Mouse (Mus musculus) erythroblast, adult 5-6 weeks (primary cell): ENCODE data around the gene Cdc42ep4. TPM values are rescaled to one million over a fixed set of nuclear protein-coding genes. Genes with fewer than 3 reads are reported as not detected.

Source experiments
- ATAC-seq: replicated peaks from 2 replicates; pipeline ENCODE4 v1.8.0; 2016; ENCODE audit warnings: moderate number of reproducible peaks, mild to moderate bottlenecking, moderate TSS enrichment, inconsistent platforms; ENCODE audit not compliant: poor library complexity, low FRiP score, severe bottlenecking
- total RNA-seq, 2 experiments: library from RNA; stranded (forward) in 1 of 2; stranded (reverse) in 1 of 2; fragments of 150-400 nt in 1 of 2; fragments of 200-764, 138-1000 nt in 1 of 2; gene quantifications; 2 replicates each; pipeline versions ENCODE4 v1.2.3 to v1.2.4; 2015 to 2017; ENCODE audit warnings: low replicate concordance in 2 of 2

The Cdc42ep4 gene
- total RNA-seq, 2 experiments from 2014 or later, result 4.4 to 9.9 TPM

DNA sequence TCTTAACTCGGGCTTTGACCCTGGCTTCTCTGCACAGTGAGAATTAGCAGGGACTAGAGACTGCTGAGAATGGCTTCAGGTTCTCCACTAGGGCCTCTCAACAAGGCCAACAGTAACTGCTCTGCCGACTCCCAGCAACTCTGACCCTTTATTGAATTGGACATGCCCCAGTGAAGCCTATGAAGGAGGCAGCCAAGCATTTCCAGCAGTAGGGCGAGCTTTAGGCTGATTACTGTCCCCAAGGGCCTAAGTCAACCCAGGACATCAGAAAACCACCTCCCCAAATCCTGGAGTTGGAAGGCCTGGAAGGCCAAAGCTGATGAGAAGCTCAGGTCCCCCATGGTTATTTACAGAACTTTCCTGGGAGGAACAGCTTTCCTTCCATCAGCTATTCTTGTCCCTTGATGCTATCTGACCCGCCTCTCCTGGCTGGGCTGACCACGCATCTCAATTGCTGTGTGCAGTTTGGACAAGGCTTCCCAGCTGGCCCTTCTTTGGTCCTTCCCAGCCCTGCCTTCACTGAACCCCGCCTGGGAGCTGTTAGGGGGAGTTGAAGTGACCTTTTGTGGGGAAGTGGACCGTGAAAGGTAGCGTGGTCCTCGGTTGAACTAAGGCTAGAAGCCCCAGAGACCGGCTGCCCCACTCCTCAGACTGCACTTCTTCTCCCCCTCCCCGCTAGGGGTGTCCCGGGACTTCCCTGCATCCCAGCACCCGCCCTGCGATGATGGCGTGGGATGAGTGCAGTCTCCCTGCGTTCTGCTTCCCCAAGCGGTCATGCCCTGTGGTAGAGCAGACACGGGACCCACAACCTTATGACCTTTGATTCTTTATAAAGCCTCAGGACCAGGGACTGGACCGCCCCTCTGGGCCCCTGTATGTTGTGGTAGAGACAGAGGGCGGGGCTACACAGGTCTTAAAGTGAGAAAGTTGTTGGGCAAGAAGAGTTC lies 27.3 kb upstream of the Cdc42ep4 start:
- no peak for ATAC-seq

DNA sequence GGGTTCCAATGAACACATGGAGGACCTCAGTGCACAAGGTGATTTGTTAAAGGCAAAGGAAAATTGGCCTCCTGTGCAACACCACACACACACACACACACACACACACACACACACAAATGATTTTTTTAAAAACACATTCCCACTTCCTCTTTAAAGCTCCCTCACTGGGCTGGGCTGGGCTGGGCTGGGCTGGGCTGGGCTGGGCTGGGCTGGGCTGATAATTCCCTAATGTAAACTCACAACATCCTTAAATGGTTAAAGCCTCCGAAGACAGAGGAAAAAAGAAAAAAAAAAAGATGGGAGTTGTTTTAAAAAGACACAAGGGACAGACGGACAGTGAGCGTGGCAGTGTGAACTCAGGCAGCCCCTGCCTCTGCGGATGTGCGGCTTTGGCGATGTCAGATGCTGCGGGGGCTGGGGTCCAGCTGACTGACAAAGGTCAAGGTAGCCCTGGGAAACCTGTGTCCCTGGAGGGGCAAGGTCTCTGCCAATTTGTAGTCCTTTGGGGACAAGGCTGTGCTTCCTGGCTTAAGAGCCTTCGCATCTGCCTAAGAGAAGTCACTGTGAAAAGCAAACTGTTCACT lies 26.3 kb upstream of the Cdc42ep4 start:
- peak; percentile 66 for ATAC-seq

DNA sequence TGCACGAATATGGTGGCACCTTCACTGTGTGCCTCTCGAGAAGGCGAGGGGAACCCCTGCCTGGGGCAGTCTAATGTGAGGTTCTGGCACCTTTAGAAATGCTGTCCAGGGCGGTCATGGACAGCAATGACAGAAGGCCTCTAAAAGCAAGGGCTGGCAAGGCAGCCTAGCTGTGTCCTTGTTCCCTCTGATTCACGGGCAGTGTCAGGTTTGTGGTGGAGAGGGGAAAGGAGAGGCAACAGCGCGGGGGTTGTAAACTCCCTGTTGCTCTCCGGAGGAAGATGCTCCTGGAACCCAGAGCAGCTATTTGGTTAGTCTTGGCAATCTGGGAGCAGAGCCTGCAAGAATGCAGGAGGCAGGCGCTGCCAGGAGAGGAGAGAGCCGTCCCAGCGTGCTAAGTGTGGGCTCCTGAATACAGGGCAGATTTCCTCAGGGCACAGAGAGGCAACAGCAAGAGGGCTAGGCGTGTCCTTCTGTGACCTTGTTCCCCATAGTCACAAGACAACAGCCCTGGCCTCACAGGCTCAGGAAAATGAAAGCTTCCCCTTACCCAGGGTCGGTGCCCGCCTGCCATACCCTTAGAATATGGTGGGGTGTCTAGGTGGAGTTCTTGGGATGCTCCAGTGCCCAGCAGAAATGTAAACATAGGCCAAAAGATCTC lies 25.3 kb upstream of the Cdc42ep4 start:
- 0 out of 2 replicates have a peak, but pooled peaks have one; percentile 39 for ATAC-seq

DNA sequence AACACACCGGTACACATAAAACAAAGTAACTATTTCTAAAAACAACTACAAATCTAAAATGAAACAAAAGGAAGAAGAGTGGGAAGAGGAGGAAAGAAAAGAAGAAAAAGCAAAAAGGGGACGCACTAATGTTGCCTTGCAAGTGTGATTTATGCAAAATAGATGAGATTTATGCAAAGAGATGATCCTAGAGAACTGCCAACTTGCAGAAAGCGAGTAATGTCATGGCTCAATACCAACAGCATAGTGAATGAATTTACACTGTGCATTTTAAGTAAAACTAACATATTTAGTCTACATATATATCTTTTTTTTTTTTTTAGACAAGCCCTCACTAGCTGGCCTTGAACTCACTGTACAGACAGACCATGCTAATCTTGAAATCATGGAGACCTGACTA lies 23.1 kb upstream of the Cdc42ep4 start:
- no peak for ATAC-seq

DNA sequence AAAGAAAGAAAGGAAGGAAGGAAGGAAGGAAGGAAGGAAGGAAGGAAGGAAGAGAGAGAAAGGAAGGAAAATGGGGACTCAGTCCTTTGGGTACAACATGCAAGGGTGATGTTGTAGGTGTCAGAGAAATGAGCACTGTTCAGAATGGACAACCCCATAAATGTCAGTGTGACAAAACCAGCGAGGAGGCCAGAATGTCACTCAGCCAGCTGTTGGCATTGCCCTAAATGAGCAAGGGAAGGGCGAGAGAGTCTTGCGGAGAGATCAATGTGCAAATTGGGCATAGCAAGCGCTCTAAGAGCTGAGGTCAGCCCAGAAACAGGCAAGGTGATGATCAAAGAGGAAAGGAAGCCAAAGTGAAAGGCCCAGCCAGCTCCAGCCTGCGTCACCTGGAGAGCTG lies 21.5 kb upstream of the Cdc42ep4 start:
- ATAC-seq, result no peak

DNA sequence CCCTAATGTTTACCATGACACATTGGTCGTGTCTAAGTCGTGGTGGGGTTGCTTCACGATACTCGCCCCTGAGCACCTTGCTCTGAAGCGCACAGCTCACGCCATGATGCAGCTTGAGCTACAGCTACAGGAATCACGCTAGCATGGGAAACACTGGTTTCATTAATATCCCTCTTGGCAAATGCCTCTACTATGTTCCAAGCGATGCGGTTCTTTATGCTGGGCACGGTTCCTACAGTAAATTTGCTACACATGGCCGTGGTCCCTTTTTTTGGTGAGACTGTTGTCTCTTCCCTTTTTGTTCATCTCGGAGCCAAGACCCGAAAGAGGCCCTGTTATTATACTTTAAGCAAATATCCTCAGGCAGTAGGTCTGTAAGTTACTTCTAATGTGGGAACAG lies 19.5 kb upstream of the Cdc42ep4 start:
- no peak for ATAC-seq

DNA sequence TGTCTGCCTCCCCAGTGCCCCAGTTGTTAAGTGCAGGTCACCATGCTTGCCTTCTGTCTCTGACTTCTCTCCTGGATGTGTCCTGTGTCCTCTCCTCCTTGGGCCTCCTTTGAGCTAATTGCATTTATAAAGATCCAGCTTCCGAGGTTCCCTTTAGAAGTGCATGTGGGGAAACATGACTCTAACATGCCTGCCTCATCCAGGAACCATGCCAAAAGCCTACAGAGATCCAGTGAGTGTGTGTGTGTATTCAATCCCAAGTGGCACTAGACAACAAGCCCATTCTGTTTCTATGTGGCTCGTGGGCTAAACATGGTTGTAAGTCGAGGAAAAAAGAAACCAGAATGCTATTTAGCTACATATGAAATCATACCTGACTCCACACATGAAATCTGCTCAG lies 16.7 kb upstream of the Cdc42ep4 start:
- ATAC-seq, result no peak

DNA sequence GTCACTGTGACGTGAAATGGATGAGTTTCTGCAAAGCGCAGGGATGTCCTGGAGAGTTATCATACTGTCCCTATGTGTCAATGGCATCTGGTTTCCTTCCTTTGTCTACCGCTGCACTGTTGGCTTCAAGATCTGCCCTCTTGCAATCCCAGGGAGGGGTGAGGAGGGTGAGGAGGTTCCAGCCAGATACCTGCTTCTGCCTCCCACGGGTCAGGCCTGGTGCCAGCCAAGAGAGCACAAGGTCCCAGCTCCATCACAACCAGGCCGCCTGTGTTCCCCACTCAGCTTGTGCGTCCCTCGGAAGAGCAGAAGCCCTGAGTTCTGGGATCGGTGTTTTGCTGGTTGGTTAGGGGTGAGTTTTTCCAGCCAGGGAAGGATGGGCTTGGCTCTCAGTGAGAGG lies 15.6 kb upstream of the Cdc42ep4 start:
- no peak for ATAC-seq

DNA sequence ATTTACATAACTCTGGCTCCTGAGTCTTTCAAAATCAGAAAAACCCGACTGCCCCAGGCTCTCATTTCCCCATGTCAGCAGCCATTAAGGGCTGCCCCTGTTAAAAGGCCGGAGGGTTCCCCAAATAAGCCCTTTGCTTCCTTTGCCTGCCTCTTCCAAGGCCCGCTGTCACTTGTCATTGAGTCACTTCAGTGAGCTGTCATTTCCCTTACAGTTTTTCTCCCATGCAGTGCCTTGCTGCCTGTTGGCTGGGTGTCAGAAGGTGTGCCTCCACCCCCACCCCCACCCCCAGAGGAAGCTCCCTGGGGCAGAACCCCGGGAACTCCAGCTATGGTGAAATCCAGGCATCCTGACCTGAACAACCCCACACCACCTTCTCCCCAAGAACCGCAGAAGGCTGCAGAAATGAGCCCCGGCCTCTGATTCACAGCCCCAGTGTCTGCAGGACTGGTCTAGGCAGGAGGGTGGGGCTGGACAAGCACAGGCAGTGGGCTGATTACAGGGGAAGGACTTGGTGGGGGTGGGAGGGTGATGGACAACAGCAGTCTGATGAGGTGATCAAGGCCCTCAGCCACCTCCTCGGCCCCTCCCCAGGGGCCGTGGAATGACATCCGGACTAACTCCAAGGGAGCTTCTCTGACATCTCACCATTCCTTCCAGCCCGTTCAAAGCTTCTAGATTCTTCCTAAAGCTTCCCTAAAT lies 14.8 kb upstream of the Cdc42ep4 start:
- ATAC-seq, result no peak

DNA sequence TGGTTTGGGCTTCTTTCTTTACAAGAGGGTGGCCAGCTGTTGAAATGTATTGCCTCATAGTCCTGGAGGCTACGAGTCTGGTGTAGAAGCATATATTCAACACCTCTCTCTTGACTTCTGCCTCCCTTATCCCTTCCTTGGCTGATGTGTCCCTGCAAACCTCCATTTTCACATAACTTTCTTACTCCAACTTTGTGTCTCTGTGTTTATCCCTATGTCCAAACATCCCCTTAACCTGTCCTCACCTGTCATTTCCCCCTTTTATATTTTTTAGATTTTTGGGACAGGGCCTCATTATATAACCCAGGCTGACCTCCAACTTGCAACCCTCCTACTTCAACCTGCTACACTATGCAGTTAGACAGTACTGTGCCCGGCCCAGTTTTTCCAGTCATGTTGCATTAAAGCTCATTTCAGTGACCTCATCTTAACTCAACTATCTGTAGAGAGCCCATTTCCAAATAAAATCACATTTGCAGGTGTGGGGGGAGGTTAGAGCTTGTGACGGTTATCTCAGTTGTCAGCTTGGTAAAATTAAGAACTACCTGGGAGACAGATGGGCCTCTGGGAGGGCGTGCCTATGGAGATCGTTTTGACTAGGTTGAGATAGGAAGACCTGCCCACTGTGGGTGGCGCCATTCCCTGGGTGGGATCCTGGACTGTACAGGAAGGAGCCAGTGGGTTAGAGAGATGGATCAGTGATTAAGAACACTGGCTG lies 12.6 kb upstream of the Cdc42ep4 start:
- ATAC-seq, result no peak

DNA sequence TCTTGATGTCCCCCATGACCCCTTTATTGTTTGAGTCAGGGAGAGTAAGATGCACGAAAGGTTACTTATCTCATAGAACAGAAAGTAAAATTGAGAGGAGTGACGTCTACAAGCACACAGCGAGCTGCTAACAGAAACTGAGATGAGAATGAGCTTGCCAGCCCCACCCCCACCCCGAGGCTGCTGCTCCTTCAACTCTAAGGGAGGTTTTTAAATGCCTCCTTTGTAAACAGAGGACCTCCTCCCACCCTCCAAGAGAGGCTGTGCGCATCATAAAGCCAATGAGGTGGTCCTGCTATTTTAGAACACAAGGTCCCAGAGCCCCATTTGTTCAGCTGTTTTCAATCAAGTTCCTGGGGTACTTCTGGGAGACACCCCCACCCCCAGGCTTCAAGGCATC lies 11.8 kb upstream of the Cdc42ep4 start:
- no peak for ATAC-seq

DNA sequence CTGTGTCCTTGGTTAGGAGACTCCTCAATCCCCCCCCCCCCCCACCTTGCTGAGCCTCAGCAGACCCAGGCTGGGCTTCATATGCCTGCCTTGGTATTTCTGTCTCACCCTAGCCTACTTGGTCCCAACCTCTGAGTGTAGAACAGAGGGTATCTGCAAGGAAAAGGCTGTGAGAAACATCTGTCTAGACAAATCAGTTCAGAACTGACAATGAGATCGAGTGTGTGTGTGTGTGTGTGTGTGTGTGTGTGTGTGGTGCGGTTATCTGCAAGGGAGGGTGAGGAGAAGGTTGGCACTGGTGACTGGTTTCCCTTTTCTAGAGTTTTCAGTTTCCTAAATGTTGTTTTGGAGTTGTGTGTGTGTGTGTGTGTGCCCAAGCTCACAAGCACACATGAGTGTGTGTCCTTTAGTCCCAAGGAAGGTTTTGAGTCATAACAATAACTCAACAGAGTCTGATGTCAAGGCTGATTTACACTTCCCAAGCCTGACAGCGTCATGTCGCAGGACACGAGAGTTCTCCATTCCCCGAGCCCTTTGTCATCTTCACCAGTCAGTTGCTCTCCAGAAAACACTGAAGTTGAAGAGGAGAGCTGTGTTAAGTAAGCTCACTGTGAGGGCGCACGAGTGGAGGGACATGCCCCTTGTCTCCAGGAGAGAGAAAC lies 10.6 kb upstream of the Cdc42ep4 start:
- ATAC-seq, result no peak

DNA sequence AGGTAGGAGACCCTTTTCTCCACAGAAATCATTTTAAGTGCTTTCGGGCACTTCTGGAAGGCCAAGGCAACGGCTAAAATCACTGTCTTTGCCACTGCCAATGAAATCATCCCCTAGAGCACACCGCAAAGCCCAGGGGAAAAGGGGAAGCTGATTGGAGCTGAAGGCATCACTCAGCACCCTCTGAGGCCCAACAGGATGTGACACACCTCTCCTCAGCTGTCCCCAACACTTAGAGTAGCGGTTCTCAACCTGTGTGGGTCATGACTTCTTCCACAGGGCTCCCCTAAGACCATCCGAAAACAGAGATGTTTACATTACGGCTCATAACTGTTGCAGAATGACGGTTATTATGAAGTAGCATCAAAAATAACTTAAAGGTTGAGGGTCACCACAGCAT lies 10.0 kb upstream of the Cdc42ep4 start:
- no peak for ATAC-seq

DNA sequence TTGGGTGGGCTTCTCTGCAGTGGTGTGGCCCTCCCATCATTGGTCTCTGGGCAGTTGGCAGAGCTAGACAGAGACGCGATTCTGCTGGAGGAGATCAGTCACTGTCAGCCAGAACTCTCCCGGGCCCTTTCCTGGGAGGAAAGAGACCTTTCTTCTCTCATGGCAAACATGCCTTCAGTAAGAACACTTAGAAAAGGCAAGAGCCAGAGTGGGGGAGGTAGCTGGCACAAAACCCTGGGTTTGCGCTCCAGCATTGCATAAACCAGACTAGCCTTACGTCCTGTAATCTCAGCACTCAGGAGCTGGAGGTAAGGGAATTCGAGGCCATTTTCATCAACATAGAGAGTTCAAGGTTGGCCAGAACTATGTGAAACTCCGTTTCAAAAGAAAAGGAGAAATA lies 8.8 kb upstream of the Cdc42ep4 start:
- ATAC-seq, result no peak

DNA sequence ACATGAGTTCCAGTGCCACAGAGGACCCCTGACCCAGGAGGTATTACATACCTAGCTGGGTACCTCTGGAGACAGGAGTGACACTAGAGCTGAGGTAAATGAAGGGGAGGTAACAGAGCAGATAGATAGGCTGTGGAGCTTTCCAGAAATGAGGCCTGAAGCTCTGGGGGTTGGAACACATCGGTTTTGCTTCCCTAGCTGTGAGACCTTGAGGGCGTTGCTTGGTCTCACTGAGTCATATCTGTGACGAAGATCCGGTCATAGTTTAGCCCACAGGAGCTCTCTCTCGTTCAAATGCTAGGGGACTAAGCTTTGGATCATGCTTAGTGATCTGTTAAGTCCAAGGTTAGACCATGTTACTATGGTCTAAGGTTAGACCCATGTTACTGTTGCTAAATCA lies 7.2 kb upstream of the Cdc42ep4 start:
- no peak for ATAC-seq

DNA sequence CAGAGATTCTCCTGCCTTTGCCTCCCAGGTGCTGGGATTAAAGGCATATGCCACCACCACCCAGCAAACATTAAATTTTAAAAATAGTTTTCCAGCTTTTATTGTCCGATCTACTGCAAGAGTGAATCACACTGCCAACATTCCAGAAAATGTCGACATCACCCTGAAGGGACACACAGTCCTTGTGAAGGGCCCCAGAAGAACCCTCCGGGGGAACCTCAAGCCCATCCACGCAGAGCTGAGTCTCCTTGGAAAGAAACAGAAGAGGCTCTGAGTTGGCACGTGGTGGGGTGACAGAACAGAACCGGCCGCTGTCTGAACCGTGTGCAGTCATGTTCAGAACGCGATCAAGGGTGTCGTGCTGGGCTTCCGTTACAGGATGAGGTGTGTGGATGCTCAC lies 4.9 kb upstream of the Cdc42ep4 start:
- no peak for ATAC-seq

DNA sequence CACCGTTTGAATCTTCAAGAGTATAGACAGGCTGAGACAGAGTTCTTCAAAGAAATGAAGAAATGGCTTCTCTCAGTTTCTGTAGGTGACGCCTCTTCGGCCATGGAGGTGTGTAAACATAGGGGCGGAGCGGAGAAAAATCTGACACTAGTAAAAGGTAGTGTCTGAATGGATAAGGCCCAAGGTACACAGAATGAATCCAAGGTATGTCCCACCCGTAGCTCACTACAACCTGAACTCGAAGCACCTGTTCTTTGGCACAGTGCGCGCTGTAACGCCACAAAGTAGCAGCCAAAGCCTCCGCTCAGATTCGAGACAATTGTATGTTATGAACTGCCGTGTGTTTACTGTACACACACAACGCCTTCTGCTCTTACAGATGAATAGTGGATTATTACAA lies 4.2 kb upstream of the Cdc42ep4 start:
- ATAC-seq, result no peak

DNA sequence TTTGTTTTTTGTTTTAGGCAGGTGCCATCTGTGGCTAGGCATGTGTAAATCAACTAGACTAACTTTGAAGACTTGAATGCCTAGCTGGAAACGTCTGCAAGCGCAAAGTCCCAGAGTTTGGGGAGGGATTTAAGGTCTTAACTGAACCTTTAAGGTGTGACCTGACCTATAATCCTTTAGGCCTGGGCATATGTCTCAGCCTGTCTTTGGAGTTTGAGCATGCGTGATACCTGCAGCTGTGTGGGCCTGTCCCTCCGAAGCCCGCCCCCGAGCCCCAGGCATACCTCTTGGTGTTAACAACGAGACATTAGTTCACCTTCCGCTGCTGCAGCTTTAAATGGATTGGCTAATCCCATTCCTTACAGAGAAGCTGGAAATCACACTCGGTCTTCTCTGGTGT lies 3.2 kb upstream of the Cdc42ep4 start:
- no peak for ATAC-seq
